ENCODE assay signal across 7 mouse cellular contexts in the genomic region with DNA sequence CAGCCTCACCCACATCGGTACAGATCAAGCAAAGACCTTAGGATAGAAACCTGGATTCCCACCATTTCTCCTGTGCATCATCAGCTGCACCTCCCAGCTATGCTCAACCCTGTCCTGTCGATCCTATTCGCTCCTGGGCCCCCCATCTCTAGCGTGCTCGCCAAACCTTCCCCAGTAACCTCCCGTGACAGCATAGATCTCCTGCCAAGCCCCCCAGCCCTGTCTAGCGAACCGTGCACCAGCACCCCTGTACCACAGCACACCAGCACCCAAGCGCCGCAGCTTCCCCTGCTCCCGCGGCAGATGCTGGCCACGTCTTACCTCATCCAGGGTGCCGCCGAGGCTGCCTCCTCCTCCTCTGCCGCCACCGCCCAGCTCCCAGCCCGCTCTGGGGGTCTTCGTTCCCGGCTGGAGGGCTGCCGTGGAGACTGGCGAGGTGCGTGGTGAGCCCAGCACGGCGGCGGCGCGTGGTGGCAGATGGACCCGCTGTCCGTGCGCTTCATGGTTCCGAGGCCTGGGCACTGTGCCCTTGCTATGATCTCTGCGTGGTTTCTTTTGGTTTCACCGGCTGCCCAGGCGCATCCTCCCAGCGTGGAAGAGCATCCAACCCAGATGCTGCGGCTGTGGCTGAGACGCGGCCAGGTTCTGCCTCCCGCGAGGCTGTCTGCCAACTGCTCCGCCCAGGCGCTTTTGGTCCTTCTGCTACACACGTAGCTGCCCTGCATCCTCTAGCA. TPM values are rescaled to one million over a fixed set of nuclear protein-coding genes. Genes with fewer than 3 reads are reported as not detected.
A peak's percentile ranks its signal among the peaks of the same experiment; 100 is the strongest.
DNase-seq lines count a peak whose midpoint lies in the region; ATAC-seq and TF ChIP-seq lines count a peak whose summit lies in the region.

A gene (minus strand): TSS at position 540 of the 734 bp plus-strand sequence.

- H3K9ac ChIP-seq in ES-E14 (ENCODE audit: insufficient read depth, low read depth, low read length, poor library complexity, severe bottlenecking), result peak within 1 kb of the TSS; percentile 45; the same call in 1 of the 2 replicates
- H3K9ac ChIP-seq in stomach, embryonic 15.5 days, result no peak within 1 kb of the TSS

- peak within 1 kb of the TSS; percentile 77 for H3K4me2 ChIP-seq in stomach, embryonic 15.5 days

- H3K9me3 ChIP-seq in ES-E14 (ENCODE audit: control insufficient read depth, insufficient read depth, low read depth, low read length), result no peaks in the 10 kb centered on the region
- H3K9me3 ChIP-seq in embryonic facial prominence, embryonic 10.5 days, result no peaks in the 10 kb centered on the region
- no peaks in the 10 kb centered on the region for H3K9me3 ChIP-seq in stomach, embryonic 15.5 days

- ATAC-seq in megakaryocyte progenitor cell, adult 5-6 weeks (replicated peaks; ENCODE audit: poor library complexity), result peak; percentile 38
- ATAC-seq in stomach, embryonic 15.5 days (ENCODE audit: insufficient read depth, low FRiP score, low read depth), result no peak

- H3K36me3 ChIP-seq in ES-E14 (ENCODE audit: control insufficient read depth, insufficient read depth, low read length, poor library complexity, severe bottlenecking), result no peaks in the 10 kb centered on the region
- no peaks in the 10 kb centered on the region for H3K36me3 ChIP-seq in embryonic facial prominence, embryonic 10.5 days (replicated peaks)
- no peaks in the 10 kb centered on the region for H3K36me3 ChIP-seq in stomach, embryonic 15.5 days

- DNase-seq in ES-E14 (ENCODE audit: low read depth, low spot score), result no peak
- no peak for DNase-seq in adrenal gland, adult 18-20 months (ENCODE audit: low spot score in 2 of 2)
- DNase-seq in embryonic facial prominence, embryonic 10.5 days (ENCODE audit: low spot score), result peak; percentile 53
- no peak for DNase-seq in heart, adult 8-10 months (ENCODE audit: low spot score)
- peak; percentile 63 to 81 for DNase-seq in layer of hippocampus, adult 18-20 months (ENCODE audit: low spot score in 2 of 2)

- no peak within 1 kb of the TSS for H3K27ac ChIP-seq in ES-E14 (ENCODE audit: insufficient read depth, low read depth, low read length, poor library complexity, severe bottlenecking)
- H3K27ac ChIP-seq in embryonic facial prominence, embryonic 10.5 days (replicated peaks), result no peak within 1 kb of the TSS; the same call in 1 of the 2 replicates
- H3K27ac ChIP-seq in stomach, embryonic 15.5 days, result no peak within 1 kb of the TSS

- peaks cover 0 to 2% of the 10 kb centered on the region in 2 experiments; a peak in 1 of 4 replicates for H3K4me1 ChIP-seq in ES-E14 (ENCODE audit: control insufficient read depth in 2 of 2, insufficient read depth in 2 of 2, low read length in 2 of 2, poor library complexity in 1 of 2)
- peaks cover 11% of the 10 kb centered on the region for H3K4me1 ChIP-seq in embryonic facial prominence, embryonic 10.5 days
- peaks cover 8% of the 10 kb centered on the region for H3K4me1 ChIP-seq in stomach, embryonic 15.5 days

- H3K4me3 ChIP-seq in ES-E14 (ENCODE audit: insufficient read depth in 1 of 2, low read depth in 1 of 2, low read length in 2 of 2, poor library complexity in 1 of 2, severe bottlenecking in 1 of 2), result peak within 1 kb of the TSS; percentile 47 to 70
- H3K4me3 ChIP-seq in embryonic facial prominence, embryonic 10.5 days, result peak within 1 kb of the TSS; percentile 67
- peak within 1 kb of the TSS; percentile 35 for H3K4me3 ChIP-seq in stomach, embryonic 15.5 days (replicated peaks)

- WGBS in embryonic facial prominence, embryonic 10.5 days, result 2% methylated on average over 44 of the region's 44 CpGs
- WGBS in stomach, embryonic 15.5 days, result 2% methylated on average over 44 of the region's 44 CpGs

- in situ Hi-C loops in ES-E14 (cut with MboI; ENCODE audit: low sequenced_read_pairs in 2 of 2, unreplicated experiment in 2 of 2), result loop anchor here in 1 of 2 experiments (10.0 kb wide), 1 partner anchor 204 kb away; no protein-coding TSS in a partner anchor

- H3K27me3 ChIP-seq in embryonic facial prominence, embryonic 10.5 days (replicated peaks; ENCODE audit: low read depth, poor library complexity, severe bottlenecking), result peaks cover 48% of the 10 kb centered on the region
- peaks cover 35% of the 10 kb centered on the region for H3K27me3 ChIP-seq in stomach, embryonic 15.5 days (replicated peaks)

TF ChIP-seq in ES-E14, 5 proteins besides CTCF, POLR2A, EP300 and RAD21:
- TF ChIP-seq HCFC1 (IDR thresholded peaks at IDR 0.05; ENCODE audit: borderline replicate concordance, insufficient read depth, low read length), result no peak
- no peak for TF ChIP-seq ZNF384 (IDR thresholded peaks at IDR 0.05; ENCODE audit: low read depth, low read length)
- TF ChIP-seq MAFK (IDR thresholded peaks at IDR 0.05; ENCODE audit: insufficient read depth, low read depth, low read length), result no peak
- TF ChIP-seq ZC3H11A (IDR thresholded peaks at IDR 0.05; ENCODE audit: borderline replicate concordance, low read depth, low read length), result no peak
- TF ChIP-seq CHD2 (IDR thresholded peaks at IDR 0.05; ENCODE audit: low read depth, low read length), result no peak

RNA-seq across cellular contexts. Expression of the gene that starts here (rescaled TPM):
- 10.0 and 12.0 TPM in 2 replicates for total RNA-seq in ES-E14 (2012; rRNA removed)
- total RNA-seq in adrenal gland, adult 18-20 months (2021), result 10 to 100 TPM; 24.8 to 32.6 TPM
- polyA plus RNA-seq in embryonic facial prominence, embryonic 10.5 days (2016; fragmentation: Nextera tagmentation; extraction: Ambion mirVana), result 27.0 and 28.2 TPM in 2 replicates
- 1,000 to 10,000 TPM; 1,836 to 2,320 (median 2,004) TPM for total RNA-seq in heart, adult 8-10 months (2022)
- total RNA-seq in layer of hippocampus, adult 18-20 months (2021), result 100 to 1,000 TPM; 228 to 229 TPM
- 4.7 and 4.8 TPM in 2 replicates for total RNA-seq in megakaryocyte progenitor cell, adult 5-6 weeks (2015)
- 6.7 and 7.8 TPM in 2 replicates for total RNA-seq in megakaryocyte progenitor cell, adult 5-6 weeks (2017)
- polyA plus RNA-seq in stomach, embryonic 15.5 days (2015; fragmentation: Nextera tagmentation; extraction: Ambion mirVana), result 21.3 and 24.0 TPM in 2 replicates

Comparison
In these comparisons a context has a peak if more than half of its experiments do, and no peak if none do; other contexts are left out.
1. RNA of the gene that starts here (total RNA-seq): 1,836 to 2,320 TPM in heart, adult 8-10 months; 228 to 229 TPM in layer of hippocampus, adult 18-20 months, 24.8 to 32.6 TPM in adrenal gland, adult 18-20 months, 10.0 to 12.0 TPM in ES-E14 and 4.7 to 7.8 TPM in megakaryocyte progenitor cell, adult 5-6 weeks; every median in the first group is over 4 times any median in the second.
2. DNase-seq: peak in embryonic facial prominence, embryonic 10.5 days (single experiment) and layer of hippocampus, adult 18-20 months (2 of 2); none in ES-E14 (single experiment), adrenal gland, adult 18-20 months (0 of 2) and heart, adult 8-10 months (single experiment).
3. Peak in every context shown above with its lines, with median percentiles within 50 percentile points of each other: H3K4me3 ChIP-seq.